Mouse (Mus musculus): ENCODE measurements at regions not wholly inside any gene's neighbourhood (a gene's known extent, or its start where the extent isn't known, plus 50 kb on each side); places are given as distances from the start of the nearest gene placed in this dataset.

- no peak for ATAC-seq
- H3K36me3 ChIP-seq, result no peaks in the 10 kb centered on the region
- no peak overlapping the region for H3K4me2 ChIP-seq (replicated peaks)
- no peaks in the 10 kb centered on the region for H3K9me3 ChIP-seq
- no peaks in the 10 kb centered on the region for H3K4me1 ChIP-seq (replicated peaks)
- no peaks in the 10 kb centered on the region for H3K27me3 ChIP-seq
- H3K27ac ChIP-seq, result no peak overlapping the region
- no peak overlapping the region for H3K4me3 ChIP-seq (replicated peaks)
- WGBS, result 74% methylated on average over 11 of the region's 11 CpGs
- H3K9ac ChIP-seq (replicated peaks), result no peak overlapping the region
These were observed 85.5 kb upstream of the Arhgap24 start for GRCm38 (mm10) chr5:102395608-102396146.

DNA sequence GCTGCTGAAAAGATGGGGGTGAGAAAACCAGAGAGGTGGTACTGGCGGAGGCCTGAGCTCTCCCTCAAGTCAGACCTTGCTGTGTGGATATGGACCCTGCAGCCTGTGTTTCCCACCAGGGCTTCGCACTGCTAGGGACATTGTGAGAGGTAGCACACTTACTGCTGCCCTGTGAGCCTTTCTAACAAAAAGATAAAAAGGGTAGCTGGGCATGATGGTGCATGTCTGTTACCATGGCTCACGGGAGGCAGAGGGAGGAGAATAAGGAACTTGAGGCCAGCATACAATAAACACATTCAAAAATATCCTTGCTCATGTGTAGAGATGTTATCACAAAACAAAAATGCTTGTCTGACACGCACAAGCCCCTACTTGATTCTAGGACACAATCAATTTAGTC is 82.2 kb upstream of the Arhgap24 start:
- Histone ChIP-seq H3K4me2 (replicated peaks) (no peak overlapping the region), H3K27ac (no peak overlapping the region), H3K9me3 (no peaks in the 10 kb centered on the region), H3K9ac (replicated peaks) (no peak overlapping the region), H3K4me1 (replicated peaks) (no peaks in the 10 kb centered on the region), H3K4me3 (replicated peaks) (no peak overlapping the region), H3K36me3 (no peaks in the 10 kb centered on the region), H3K27me3 (no peaks in the 10 kb centered on the region)
- ATAC-seq, result no peak
- 80% methylated on average over 4 of the region's 4 CpGs for WGBS

DNA sequence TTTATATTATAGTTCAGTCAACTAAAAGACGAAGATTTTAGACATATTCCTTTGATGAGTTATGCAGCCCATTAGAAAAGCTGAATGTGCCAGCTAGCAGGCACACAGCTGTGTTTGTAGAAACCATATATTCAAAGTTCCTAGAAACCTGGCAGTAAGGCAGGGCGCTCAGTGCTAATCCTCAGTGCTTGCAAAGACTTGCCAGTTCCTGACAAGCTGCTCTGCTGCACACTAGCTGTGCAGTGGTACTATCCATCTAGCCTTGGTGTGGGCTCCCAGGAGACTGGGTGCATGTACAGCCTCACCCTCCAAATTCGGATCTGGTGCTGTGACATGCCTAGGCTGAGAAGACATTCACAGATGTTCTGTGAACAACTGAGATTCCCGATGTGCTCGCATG is 63.5 kb upstream of the Arhgap24 start:
- Histone ChIP-seq H3K27ac (no peak overlapping the region), H3K9ac (replicated peaks) (no peak overlapping the region), H3K4me1 (replicated peaks) (no peaks in the 10 kb centered on the region), H3K9me3 (no peaks in the 10 kb centered on the region), H3K36me3 (no peaks in the 10 kb centered on the region), H3K27me3 (no peaks in the 10 kb centered on the region), H3K4me2 (replicated peaks) (no peak overlapping the region), H3K4me3 (replicated peaks) (no peak overlapping the region)
- ATAC-seq, result no peak
- WGBS, result 84% methylated on average over 5 of the region's 5 CpGs

DNA sequence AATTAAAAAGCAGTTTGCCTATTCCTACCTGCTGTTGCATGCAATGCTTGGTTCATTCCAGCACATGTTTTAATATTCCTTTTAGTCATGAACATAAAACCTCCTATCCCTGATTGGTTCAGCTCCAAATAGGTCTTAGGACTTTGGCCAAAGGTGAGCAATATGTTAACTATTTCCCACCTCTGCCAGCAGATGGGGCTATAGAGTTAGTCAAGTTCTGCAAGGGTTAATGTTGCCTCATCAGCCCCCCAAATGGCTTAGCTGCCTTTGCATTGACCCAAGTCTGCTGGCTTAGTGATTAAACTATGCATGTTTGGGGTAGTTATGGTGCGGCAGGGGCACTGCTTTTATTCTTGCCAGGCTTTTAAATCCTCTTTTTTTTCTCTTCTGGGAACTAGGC is 62.1 kb upstream of the Arhgap24 start:
- H3K4me1 ChIP-seq (replicated peaks), result no peaks in the 10 kb centered on the region
- no peak overlapping the region for H3K9ac ChIP-seq (replicated peaks)
- WGBS, result 36% methylated on average over 1 of the region's 1 CpGs
- H3K27ac ChIP-seq, result no peak overlapping the region
- no peaks in the 10 kb centered on the region for H3K9me3 ChIP-seq
- no peak overlapping the region for H3K4me2 ChIP-seq (replicated peaks)
- H3K4me3 ChIP-seq (replicated peaks), result no peak overlapping the region
- H3K36me3 ChIP-seq, result no peaks in the 10 kb centered on the region
- no peaks in the 10 kb centered on the region for H3K27me3 ChIP-seq
- no peak for ATAC-seq

DNA sequence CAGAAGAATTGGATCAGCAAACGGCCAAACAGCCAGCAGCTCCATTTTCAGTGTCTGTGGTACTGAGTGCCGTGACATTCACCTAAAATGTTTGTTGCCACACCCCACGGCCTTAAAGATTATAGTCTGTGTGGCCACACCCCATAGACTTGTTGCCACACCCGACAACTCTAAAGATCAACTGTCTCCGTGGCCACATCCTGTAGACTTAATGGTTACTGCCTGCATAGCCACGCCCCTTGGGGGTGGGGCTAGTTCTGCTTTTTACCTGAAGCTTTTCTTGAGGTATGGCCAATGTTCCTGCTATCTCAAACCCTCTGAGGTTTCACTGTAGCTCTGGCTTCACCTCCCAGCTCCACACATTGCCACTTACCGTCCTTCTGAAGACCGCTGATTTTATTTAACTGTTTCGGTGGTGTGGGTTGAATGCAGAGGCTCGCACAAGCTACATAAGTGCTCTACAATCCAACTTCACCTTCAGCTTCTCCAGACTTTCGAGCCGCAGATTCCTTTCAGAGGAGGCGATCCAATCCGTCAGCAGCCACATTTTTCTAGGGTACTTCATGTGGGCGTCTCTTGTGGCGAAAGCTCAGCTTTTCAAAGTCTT is 56.5 kb upstream of the Arhgap24 start:
- no peaks in the 10 kb centered on the region for H3K9me3 ChIP-seq
- no peak for ATAC-seq
- no peak overlapping the region for H3K4me2 ChIP-seq (replicated peaks)
- H3K4me1 ChIP-seq (replicated peaks), result no peaks in the 10 kb centered on the region
- WGBS, result 91% methylated on average over 16 of the region's 16 CpGs
- no peak overlapping the region for H3K4me3 ChIP-seq (replicated peaks)
- H3K27ac ChIP-seq, result no peak overlapping the region
- H3K9ac ChIP-seq (replicated peaks), result no peak overlapping the region
- H3K36me3 ChIP-seq, result no peaks in the 10 kb centered on the region
- H3K27me3 ChIP-seq, result no peaks in the 10 kb centered on the region

GRCm38 (mm10) chr5:102428310-102428709 is 52.9 kb upstream of the Arhgap24 start:
- no peak overlapping the region for H3K27ac ChIP-seq
- no peaks in the 10 kb centered on the region for H3K9me3 ChIP-seq
- WGBS, result 80% methylated on average over 3 of the region's 3 CpGs
- no peaks in the 10 kb centered on the region for H3K4me1 ChIP-seq (replicated peaks)
- no peak for ATAC-seq
- no peak overlapping the region for H3K4me3 ChIP-seq (replicated peaks)
- no peaks in the 10 kb centered on the region for H3K36me3 ChIP-seq
- no peak overlapping the region for H3K9ac ChIP-seq (replicated peaks)
- H3K4me2 ChIP-seq (replicated peaks), result no peak overlapping the region
- no peaks in the 10 kb centered on the region for H3K27me3 ChIP-seq
